Mouse (Mus musculus) neural tube, embryonic 15.5 days (tissue): Measurements from ENCODE around the gene Hhex. TPM values are rescaled to one million over a fixed set of nuclear protein-coding genes. Genes with fewer than 3 reads are reported as not detected.

Source experiments
- ATAC-seq: fragments of 200-750 bp; cut with Nextera tagmentation; 2 replicates; pipeline ENCODE4 v1.8.0; 2017; ENCODE audit warnings: mild to moderate bottlenecking, moderate TSS enrichment, moderate library complexity; ENCODE audit not compliant: low FRiP score
- H3K27ac ChIP-seq: fragments of 300-500 bp; sonication (generic); replicated peaks from 2 replicates; pipeline ENCODE4 v1.5.1; 2015; ENCODE audit warnings: mild to moderate bottlenecking, inconsistent platforms
- H3K27me3 ChIP-seq: fragments of 300-500 bp; sonication (generic); replicated peaks from 2 replicates; pipeline ENCODE4 v1.6.1; 2015; ENCODE audit warnings: inconsistent platforms
- H3K36me3 ChIP-seq: fragments of 300-500 bp; sonication (generic); 2 replicates; pipeline ENCODE4 v1.6.1; 2015; ENCODE audit warnings: inconsistent platforms
- H3K4me1 ChIP-seq: fragments of 300-500 bp; sonication (generic); 2 replicates; pipeline ENCODE4 v1.6.1; 2015; ENCODE audit warnings: inconsistent platforms
- H3K4me2 ChIP-seq: fragments of 300-500 bp; sonication (generic); 2 replicates; pipeline ENCODE4 v1.6.1; 2015; ENCODE audit warnings: inconsistent platforms, mild to moderate bottlenecking, moderate library complexity
- H3K4me3 ChIP-seq: fragments of 300-500 bp; sonication (generic); replicated peaks from 2 replicates; pipeline ENCODE4 v1.5.1; 2015; ENCODE audit warnings: mild to moderate bottlenecking, inconsistent platforms
- H3K9ac ChIP-seq: fragments of 300-500 bp; sonication (generic); replicated peaks from 2 replicates; pipeline ENCODE4 v1.6.1; 2015; ENCODE audit warnings: mild to moderate bottlenecking, inconsistent platforms
- H3K9me3 ChIP-seq: fragments of 300-500 bp; sonication (generic); replicated peaks from 2 replicates; pipeline ENCODE4 v1.6.1; 2016; ENCODE audit warnings: inconsistent platforms
- WGBS: fragments of 180-500 bp; shearing (Covaris S2); methylation state at CpG from one replicate; pipeline ENCODE4 v1.1.7; 2015; ENCODE audit warnings: mixed read lengths; 5-methylcytosine and 5-hydroxymethylcytosine counted together
- polyA plus RNA-seq: library from polyadenylated mRNA; unstranded; fragments of >200 nt; fragmentation: Nextera tagmentation; extraction: Ambion mirVana; gene quantifications from 2 replicates; pipeline ENCODE4 v1.2.1, GENCODE M21; 2015

The Hhex gene
- polyA plus RNA-seq, 1 experiment from 2014 or later = 6.1 TPM

DNA sequence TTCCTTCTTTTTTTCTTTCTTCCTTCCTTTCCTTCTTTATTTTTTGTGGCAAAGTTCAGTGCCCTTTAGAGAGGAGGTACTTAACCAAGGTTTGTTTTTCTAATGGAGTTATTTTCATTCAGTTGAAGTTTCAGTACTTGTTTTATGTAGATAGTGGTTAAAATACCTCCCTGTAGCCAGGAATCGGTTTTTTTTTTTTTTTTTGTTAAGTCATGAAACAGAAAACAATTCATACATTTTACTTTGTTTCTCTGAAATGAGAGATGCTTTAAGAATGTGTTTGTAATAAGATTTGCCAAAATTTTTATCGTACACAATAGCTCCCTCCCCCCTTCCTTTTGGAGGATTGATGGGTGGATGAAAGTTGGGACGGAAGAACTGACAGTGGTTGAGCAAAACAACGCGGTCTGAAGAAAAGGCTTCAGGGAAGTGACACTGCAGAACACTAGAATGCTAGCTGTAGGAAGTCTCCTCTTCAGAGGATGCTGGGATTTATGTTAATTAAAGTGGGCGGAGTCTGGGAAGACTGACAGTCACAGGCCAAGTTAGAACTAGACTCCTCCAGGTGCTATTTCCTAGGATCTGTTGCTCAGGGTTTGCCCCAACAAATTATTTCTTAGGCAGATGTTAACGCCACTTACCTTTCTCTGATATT is 54.1 kb downstream of the Hhex start:
- H3K27me3 ChIP-seq = no peaks in the 10 kb centered on the region
- no peak overlapping the region for H3K4me3 ChIP-seq
- no peak overlapping the region for H3K27ac ChIP-seq
- H3K9me3 ChIP-seq = no peaks in the 10 kb centered on the region
- H3K4me2 ChIP-seq = no peak overlapping the region
- no peaks in the 10 kb centered on the region for H3K36me3 ChIP-seq
- H3K9ac ChIP-seq = no peak overlapping the region
- no peak for ATAC-seq
- no peaks in the 10 kb centered on the region for H3K4me1 ChIP-seq
- 66% methylated on average over 7 of the region's 7 CpGs for WGBS

Other genes with a start within 250 kb of the Hhex start
- gene March5, start 227.3 kb upstream of the Hhex start, polyA plus RNA-seq = 98.7 and 104 TPM in 2 replicates
- gene Cpeb3, start 226.2 kb upstream of the Hhex start, polyA plus RNA-seq = 11.0 and 12.0 TPM in 2 replicates
- 47.2 and 54.6 TPM in 2 replicates for gene Ide, start 97.0 kb upstream of the Hhex start, polyA plus RNA-seq
- gene Kif11, start 58.4 kb upstream of the Hhex start, polyA plus RNA-seq = 6.3 and 18.6 TPM in 2 replicates
- gene Exoc6, start 115.6 kb downstream of the Hhex start, polyA plus RNA-seq = 19.7 and 20.3 TPM in 2 replicates